8 mouse cellular contexts compared by ENCODE assay signal in genomic region chr13:93303563-93304250, GRCm38 (mm10). TPM values are rescaled to one million over a fixed set of nuclear protein-coding genes. Genes with fewer than 3 reads are reported as not detected.
DNase-seq lines count a peak whose midpoint lies in the region; ATAC-seq and TF ChIP-seq lines count a peak whose summit lies in the region.

No protein-coding gene starts in this region.

- peak overlapping the region; percentile 88 for H3K4me3 ChIP-seq in embryonic facial prominence, embryonic 14.5 days (ENCODE audit: low read depth, low read length)
- peak overlapping the region; percentile 78 for H3K4me3 ChIP-seq in heart, adult 2 months
- peak overlapping the region; percentile 82 for H3K4me3 ChIP-seq in limb, embryonic 13.5 days
- peak overlapping the region; percentile 90 for H3K4me3 ChIP-seq in midbrain, embryonic 16.5 days (ENCODE audit: low read depth, low read length)

- no peaks in the 10 kb centered on the region for H3K9me3 ChIP-seq in embryonic facial prominence, embryonic 14.5 days (ENCODE audit: control insufficient read depth, low read length)
- no peaks in the 10 kb centered on the region for H3K9me3 ChIP-seq in limb, embryonic 13.5 days
- H3K9me3 ChIP-seq in midbrain, embryonic 16.5 days (replicated peaks; ENCODE audit: control insufficient read depth, low read length, poor library complexity, severe bottlenecking): no peaks in the 10 kb centered on the region

- peaks cover 13% of the 10 kb centered on the region for H3K4me1 ChIP-seq in embryonic facial prominence, embryonic 14.5 days (ENCODE audit: control insufficient read depth, insufficient read depth, low read length)
- peaks cover 1% of the 10 kb centered on the region for H3K4me1 ChIP-seq in heart, adult 2 months (ENCODE audit: control insufficient read depth, insufficient read depth, low read length)
- H3K4me1 ChIP-seq in limb, embryonic 13.5 days: peaks cover 38% of the 10 kb centered on the region
- H3K4me1 ChIP-seq in midbrain, embryonic 16.5 days (ENCODE audit: control insufficient read depth, insufficient read depth, low read length): peaks cover 27% of the 10 kb centered on the region

- 0 out of 2 replicates have a peak, but pooled peaks have one; percentile 8 for TF ChIP-seq EP300 in heart, adult 2 months (IDR thresholded peaks at IDR 0.05; ENCODE audit: insufficient read depth, low read depth, low read length)

- no peaks in the 10 kb centered on the region for H3K79me2 ChIP-seq in heart, adult 2 months (replicated peaks; ENCODE audit: control insufficient read depth, insufficient read depth, low read length)

- no peaks in the 10 kb centered on the region for H3K36me3 ChIP-seq in embryonic facial prominence, embryonic 14.5 days (ENCODE audit: control insufficient read depth, insufficient read depth, low read length)
- H3K36me3 ChIP-seq in heart, adult 2 months (ENCODE audit: control insufficient read depth, insufficient read depth, low read length): no peaks in the 10 kb centered on the region
- no peaks in the 10 kb centered on the region for H3K36me3 ChIP-seq in limb, embryonic 13.5 days
- H3K36me3 ChIP-seq in midbrain, embryonic 16.5 days (ENCODE audit: control insufficient read depth, insufficient read depth, low read length): no peaks in the 10 kb centered on the region

- WGBS in embryonic facial prominence, embryonic 14.5 days: under 1% methylated on average over 30 of the region's 90 CpGs
- 1% methylated on average over 78 of the region's 90 CpGs for WGBS in heart, adult 2 months
- under 1% methylated on average over 48 of the region's 90 CpGs for WGBS in limb, embryonic 13.5 days
- WGBS in midbrain, embryonic 16.5 days: under 1% methylated on average over 49 of the region's 90 CpGs

- no peaks in the 10 kb centered on the region for H3K27me3 ChIP-seq in embryonic facial prominence, embryonic 14.5 days (replicated peaks; ENCODE audit: control insufficient read depth, insufficient read depth, low read length)
- no peaks in the 10 kb centered on the region for H3K27me3 ChIP-seq in heart, adult 2 months (ENCODE audit: control insufficient read depth, insufficient read depth, low read length)
- no peaks in the 10 kb centered on the region for H3K27me3 ChIP-seq in limb, embryonic 13.5 days
- no peaks in the 10 kb centered on the region for H3K27me3 ChIP-seq in midbrain, embryonic 16.5 days (ENCODE audit: control insufficient read depth, insufficient read depth, low read depth, low read length)

- peak; percentile 91 for DNase-seq in 3T3-L1 (ENCODE audit: low read depth, low spot score)
- DNase-seq in adrenal gland, postnatal 4 days (ENCODE audit: low spot score in 2 of 2): peak; percentile 77 to 82
- DNase-seq in embryonic facial prominence, embryonic 14.5 days (ENCODE audit: low spot score): peak; percentile 97
- DNase-seq in heart, adult 2 months: peak; percentile 97 to 98
- peak; percentile 94 to 96 for DNase-seq in kidney, adult 8-10 months
- peak; percentile 93 to 94 for DNase-seq in spleen, postnatal 10 days (ENCODE audit: low spot score in 2 of 2)

- TF ChIP-seq POLR2A in heart, adult 2 months (IDR thresholded peaks at IDR 0.05; ENCODE audit: insufficient read depth, low read depth, low read length): peak; percentile 86

- ATAC-seq in embryonic facial prominence, embryonic 14.5 days (ENCODE audit: low read depth): peak; percentile 95
- ATAC-seq in limb, embryonic 13.5 days (ENCODE audit: low FRiP score, low read depth): peak; percentile 94
- peak; percentile 98 for ATAC-seq in midbrain, embryonic 16.5 days

- peak overlapping the region; percentile 87 for H3K9ac ChIP-seq in embryonic facial prominence, embryonic 14.5 days (ENCODE audit: low read depth, low read length)
- peak overlapping the region; percentile 95 for H3K9ac ChIP-seq in heart, adult 2 months (ENCODE audit: low read depth, low read length)
- peak overlapping the region; percentile 84 for H3K9ac ChIP-seq in limb, embryonic 13.5 days
- peak overlapping the region; percentile 91 for H3K9ac ChIP-seq in midbrain, embryonic 16.5 days (ENCODE audit: low read depth, low read length)

- peak; percentile 68 for TF ChIP-seq CTCF in heart, adult 2 months (IDR thresholded peaks at IDR 0.05)

- H3K4me2 ChIP-seq in embryonic facial prominence, embryonic 14.5 days (ENCODE audit: low read depth, low read length): peak overlapping the region; percentile 78
- H3K4me2 ChIP-seq in limb, embryonic 13.5 days (replicated peaks): peak overlapping the region; percentile 75
- H3K4me2 ChIP-seq in midbrain, embryonic 16.5 days (ENCODE audit: low read length): peak overlapping the region; percentile 67

- intact Hi-C loops in heart, adult 2 months (cut with DNase I): loop anchor here (1.0 to 10.0 kb wide), 4 partner anchors 111 to 981 kb away; partner anchors contain the start of genes Jmy, Scamp1 and Tent2

- peak overlapping the region; percentile 96 for H3K27ac ChIP-seq in embryonic facial prominence, embryonic 14.5 days (replicated peaks; ENCODE audit: low read depth, low read length)
- peak overlapping the region; percentile 98 for H3K27ac ChIP-seq in heart, adult 2 months
- H3K27ac ChIP-seq in limb, embryonic 13.5 days: peak overlapping the region; percentile 93
- H3K27ac ChIP-seq in midbrain, embryonic 16.5 days (ENCODE audit: low read length): peak overlapping the region; percentile 99

RNA-seq across cellular contexts. Expression of gene Homer1, which starts 4.3 kb away (rescaled TPM):
- total RNA-seq in adrenal gland, postnatal 4 days (2021): 10 to 100 TPM; 16.7 to 18.2 TPM
- polyA plus RNA-seq in embryonic facial prominence, embryonic 14.5 days (2014; fragmentation: Nextera tagmentation; extraction: Ambion mirVana): 8.7 and 9.1 TPM in 2 replicates
- 10 to 100 TPM; 54.8 to 64.0 TPM for total RNA-seq in heart, adult 2 months (2021)
- polyA plus RNA-seq in heart, adult 2 months (2012; rRNA removed): 6.6 and 19.9 TPM in 2 replicates
- polyA plus RNA-seq in limb, embryonic 13.5 days (2015; fragmentation: Nextera tagmentation; extraction: Ambion mirVana): 5.9 and 6.3 TPM in 2 replicates
- 8.6 and 9.4 TPM in 2 replicates for polyA plus RNA-seq in midbrain, embryonic 16.5 days (2015; fragmentation: Nextera tagmentation; extraction: Ambion mirVana)

Comparison
In these comparisons a context has a peak if more than half of its experiments do, and no peak if none do; other contexts are left out.
1. Peak in every context shown above with its lines: DNase-seq, ATAC-seq, H3K4me3 ChIP-seq and H3K27ac ChIP-seq.